9 mouse cellular contexts compared by ENCODE assay signal in the genomic region with DNA sequence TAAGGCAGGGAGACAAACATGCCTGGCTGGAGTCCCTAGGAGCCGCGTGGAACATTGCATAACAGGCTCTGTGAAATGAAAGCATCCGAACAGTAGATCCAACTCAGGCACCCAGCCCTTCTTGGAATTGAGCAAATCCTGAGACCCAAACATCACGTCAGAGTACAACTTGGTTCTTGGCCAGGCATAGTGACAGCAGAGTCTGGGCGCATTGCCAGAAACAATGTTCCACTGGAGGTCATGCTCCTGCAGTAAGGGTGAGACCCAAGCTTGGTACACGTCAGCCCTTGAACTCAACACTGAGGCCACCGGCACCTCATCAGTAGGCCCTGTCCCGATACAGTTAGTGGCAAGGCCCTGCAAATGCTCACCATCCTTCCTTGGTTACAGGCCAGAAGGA. TPM values are rescaled to one million over a fixed set of nuclear protein-coding genes. Genes with fewer than 3 reads are reported as not detected.
A peak's percentile ranks its signal among the peaks of the same experiment; 100 is the strongest.
DNase-seq lines count a peak whose midpoint lies in the region; ATAC-seq and TF ChIP-seq lines count a peak whose summit lies in the region.
"Had no signal": no experiment of that assay in that cellular context is flagged by ENCODE, and none has a peak within 500 bp of the region (broad histone marks: within the 10 kb centered on the region; RNA-seq: fewer than 3 reads in every experiment).

No protein-coding gene starts in this region.

- no peak for TF ChIP-seq CTCF in hindbrain, postnatal 0 days (IDR thresholded peaks at IDR 0.05; ENCODE audit: low read depth)

- no peak overlapping the region for H3K9ac ChIP-seq in hindbrain, postnatal 0 days (replicated peaks; ENCODE audit: low read length)
- H3K9ac ChIP-seq in hindbrain, embryonic 16.5 days (ENCODE audit: low read depth, low read length) = no peak overlapping the region
- no peak overlapping the region; the same call in 1 of the 2 replicates for H3K9ac ChIP-seq in heart, embryonic 13.5 days
- H3K9ac ChIP-seq in hindbrain, embryonic 13.5 days = no peak overlapping the region

- H3K9me3 ChIP-seq in hindbrain, postnatal 0 days (ENCODE audit: low read length) = no peaks in the 10 kb centered on the region
- no peaks in the 10 kb centered on the region for H3K9me3 ChIP-seq in hindbrain, embryonic 16.5 days (ENCODE audit: control insufficient read depth, low read length)
- no peaks in the 10 kb centered on the region for H3K9me3 ChIP-seq in heart, embryonic 13.5 days
- H3K9me3 ChIP-seq in hindbrain, embryonic 13.5 days = no peaks in the 10 kb centered on the region

- no peak overlapping the region for H3K4me2 ChIP-seq in hindbrain, postnatal 0 days (ENCODE audit: low read depth, low read length)
- no peak overlapping the region for H3K4me2 ChIP-seq in hindbrain, embryonic 16.5 days (ENCODE audit: low read length)
- H3K4me2 ChIP-seq in heart, embryonic 13.5 days = 0 out of 2 replicates have a peak overlapping the region, but pooled peaks have one; percentile 10
- no peak overlapping the region for H3K4me2 ChIP-seq in hindbrain, embryonic 13.5 days

- WGBS in hindbrain, postnatal 0 days = 52% methylated on average over 8 of the region's 8 CpGs
- 61% methylated on average over 8 of the region's 8 CpGs for WGBS in hindbrain, embryonic 16.5 days
- 29% methylated on average over 8 of the region's 8 CpGs for WGBS in heart, embryonic 13.5 days
- 75% methylated on average over 8 of the region's 8 CpGs for WGBS in hindbrain, embryonic 13.5 days

- H3K36me3 ChIP-seq in hindbrain, postnatal 0 days (ENCODE audit: insufficient read depth, low read length) = no peaks in the 10 kb centered on the region
- H3K36me3 ChIP-seq in hindbrain, embryonic 16.5 days (ENCODE audit: control insufficient read depth, insufficient read depth, low read length) = no peaks in the 10 kb centered on the region
- no peaks in the 10 kb centered on the region for H3K36me3 ChIP-seq in heart, embryonic 13.5 days
- H3K36me3 ChIP-seq in hindbrain, embryonic 13.5 days = no peaks in the 10 kb centered on the region

- H3K27me3 ChIP-seq in hindbrain, postnatal 0 days (ENCODE audit: insufficient read depth, low read length) = no peaks in the 10 kb centered on the region
- H3K27me3 ChIP-seq in hindbrain, embryonic 16.5 days (replicated peaks; ENCODE audit: control insufficient read depth, insufficient read depth, low read length) = no peaks in the 10 kb centered on the region
- H3K27me3 ChIP-seq in heart, embryonic 13.5 days (replicated peaks) = no peaks in the 10 kb centered on the region
- no peaks in the 10 kb centered on the region for H3K27me3 ChIP-seq in hindbrain, embryonic 13.5 days

- ATAC-seq in hindbrain, postnatal 0 days = peak; percentile 46; the same call in 1 of the 2 replicates
- ATAC-seq in hindbrain, embryonic 16.5 days = no peak
- peak; percentile 59 for ATAC-seq in heart, embryonic 13.5 days (ENCODE audit: extremely low read depth, insufficient number of reproducible peaks, low FRiP score, low TSS enrichment)
- ATAC-seq in hindbrain, embryonic 13.5 days (ENCODE audit: low FRiP score) = no peak

- peak; percentile 54 for DNase-seq in hindbrain, postnatal 0 days (ENCODE audit: low spot score)
- DNase-seq in cerebellum, postnatal 36 days = peak; percentile 16 to 31
- DNase-seq in layer of hippocampus, adult 9-10 months (ENCODE audit: low spot score) = peak; percentile 49
- DNase-seq in lung, postnatal 10 days = peak; percentile 96
- peak; percentile 49 to 78 for DNase-seq in urinary bladder, postnatal 36 days (ENCODE audit: low spot score in 2 of 2)

- no peak overlapping the region for H3K27ac ChIP-seq in hindbrain, postnatal 0 days
- H3K27ac ChIP-seq in hindbrain, embryonic 16.5 days (ENCODE audit: low read depth, low read length) = no peak overlapping the region
- peak overlapping the region; percentile 78 for H3K27ac ChIP-seq in heart, embryonic 13.5 days (replicated peaks)
- H3K27ac ChIP-seq in hindbrain, embryonic 13.5 days = no peak overlapping the region

- H3K4me1 ChIP-seq in hindbrain, postnatal 0 days (ENCODE audit: insufficient read depth, low read length) = no peaks in the 10 kb centered on the region
- H3K4me1 ChIP-seq in hindbrain, embryonic 16.5 days (ENCODE audit: control insufficient read depth, insufficient read depth, low read depth, low read length) = no peaks in the 10 kb centered on the region; the same call in 1 of the 2 replicates
- peaks cover 71% of the 10 kb centered on the region for H3K4me1 ChIP-seq in heart, embryonic 13.5 days
- no peaks in the 10 kb centered on the region for H3K4me1 ChIP-seq in hindbrain, embryonic 13.5 days (replicated peaks)

- H3K4me3 ChIP-seq in hindbrain, postnatal 0 days (ENCODE audit: low read length) = no peak overlapping the region
- no peak overlapping the region for H3K4me3 ChIP-seq in hindbrain, embryonic 16.5 days (ENCODE audit: low read length)
- H3K4me3 ChIP-seq in heart, embryonic 13.5 days = no peak overlapping the region
- no peak overlapping the region for H3K4me3 ChIP-seq in hindbrain, embryonic 13.5 days
- H3K4me3 ChIP-seq: myocyte had no signal

RNA-seq across cellular contexts. Expression of a gene that starts 35.4 kb away (rescaled TPM):
- total RNA-seq in hindbrain, postnatal 0 days (2014; rRNA removed) = 4.1 and 4.3 TPM in 2 replicates
- polyA plus RNA-seq in hindbrain, postnatal 0 days (2015; fragmentation: Nextera tagmentation; extraction: Ambion mirVana) = 0.50 and 1.0 TPM in 2 replicates
- polyA plus RNA-seq in hindbrain, embryonic 16.5 days (2015; fragmentation: Nextera tagmentation; extraction: Ambion mirVana) = 0.56 and 1.2 TPM in 2 replicates
- 4.7 and 6.2 TPM in 2 replicates for polyA plus RNA-seq in heart, embryonic 13.5 days (2015; fragmentation: Nextera tagmentation; extraction: Ambion mirVana)
- 0.36 and 0.40 TPM in 2 replicates for polyA plus RNA-seq in hindbrain, embryonic 13.5 days (2015; fragmentation: Nextera tagmentation; extraction: Ambion mirVana)
- polyA plus RNA-seq: myocyte had no signal

Comparison
In these comparisons a context has a peak if more than half of its experiments do, and no peak if none do; other contexts are left out.
1. ATAC-seq: peak in hindbrain, postnatal 0 days (single experiment) and heart, embryonic 13.5 days (single experiment); none in hindbrain, embryonic 16.5 days (single experiment) and hindbrain, embryonic 13.5 days (single experiment).
2. DNase-seq: peak in every context shown above with its lines; median percentile 96 in lung, postnatal 10 days; 64 in urinary bladder, postnatal 36 days; 54 in hindbrain, postnatal 0 days; 49 in layer of hippocampus, adult 9-10 months; 24 in cerebellum, postnatal 36 days.